Mouse (Mus musculus) left cerebral cortex, adult 18-20 months (tissue): ENCODE results near the gene Trp53rka. TPM values are rescaled to one million over a fixed set of nuclear protein-coding genes. Genes with fewer than 3 reads are reported as not detected.

Experiments
- DNase-seq, 2 experiments: peaks; one replicate each; pipeline ENCODE4 v3.0.0; 2021 to 2022; ENCODE audit warnings: low spot score in 2 of 2, mixed read lengths in 1 of 2
- total RNA-seq, 2 experiments: library from RNA; stranded (reverse); gene quantifications; 2 replicates each; pipeline ENCODE4 v1.2.3; 2021

Trp53rka gene
- total RNA-seq, 2 experiments from 2014 or later, result 22.9 to 23.4 TPM

DNA sequence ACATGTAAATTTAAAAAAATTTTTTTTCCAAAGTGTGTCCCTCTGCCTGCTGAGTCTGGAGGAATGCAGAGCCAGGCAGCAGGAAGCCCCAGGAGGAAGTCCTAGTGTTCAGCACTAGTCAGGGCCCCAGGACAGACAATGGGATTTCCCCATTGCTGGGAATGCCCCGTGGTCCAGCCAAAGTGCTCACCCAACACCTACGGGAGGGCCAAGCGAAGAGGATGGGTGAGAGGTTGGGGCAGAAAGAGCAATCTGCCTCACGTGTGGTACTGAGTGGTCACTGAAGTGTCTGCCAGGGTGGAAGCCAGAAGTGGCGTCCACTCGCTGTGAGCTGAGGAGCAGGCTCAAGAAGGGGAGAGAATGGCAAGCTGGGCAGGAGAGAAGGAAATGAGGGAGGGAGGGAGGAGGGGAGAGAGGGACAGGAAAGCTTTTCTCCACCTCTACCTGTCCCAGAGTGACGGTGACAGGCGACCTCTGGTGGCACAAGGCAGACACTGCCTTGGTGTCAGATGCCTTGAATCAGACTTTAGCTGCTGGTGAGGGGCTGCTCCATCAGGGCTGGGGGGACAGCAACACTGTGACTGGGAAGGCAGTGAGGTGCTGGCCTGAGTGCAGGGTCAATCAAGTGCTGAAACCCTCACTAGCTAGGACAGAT is 6.1 kb downstream of the Trp53rka start:
- peak; percentile 63 to 64 for DNase-seq

DNA sequence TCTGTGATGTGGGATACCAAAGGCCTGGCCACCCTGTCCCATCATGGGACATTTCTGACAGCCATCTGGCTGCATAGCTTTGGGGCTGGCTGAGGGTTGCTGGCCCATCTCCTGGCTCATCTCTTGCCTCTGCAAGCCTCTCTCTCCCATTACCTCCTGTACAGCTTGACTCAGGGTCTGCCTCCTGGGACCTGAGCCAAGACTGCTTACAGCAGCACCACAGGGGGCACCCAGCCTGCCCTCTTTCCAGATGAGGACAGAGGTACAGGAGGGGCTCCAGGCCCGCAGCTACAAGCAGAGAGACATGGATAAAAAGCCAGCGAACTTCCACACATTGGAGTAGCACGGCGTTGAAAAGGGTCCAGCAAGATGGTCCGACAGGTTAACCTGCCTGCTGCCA is 6.7 kb downstream of the Trp53rka start:
- no peak for DNase-seq

DNA sequence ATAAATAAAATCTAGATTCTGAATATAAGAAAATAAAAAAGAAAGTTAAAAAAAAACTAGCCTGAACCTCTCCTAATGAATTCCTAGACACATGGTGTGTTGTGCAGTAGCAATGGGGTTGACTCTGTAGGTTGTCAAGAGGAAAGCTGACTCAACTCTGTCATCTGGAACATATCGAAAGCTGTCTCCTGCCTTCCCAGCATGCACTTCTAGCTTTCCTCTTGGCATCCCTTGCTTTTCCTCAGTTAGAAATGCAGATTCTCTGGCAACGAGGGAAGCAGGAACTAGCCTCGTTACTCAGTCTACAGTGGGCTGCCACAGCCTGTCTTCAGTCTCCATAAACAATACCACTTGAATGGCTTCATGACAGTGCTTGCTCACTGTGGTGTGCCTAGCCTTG is 7.3 kb downstream of the Trp53rka start:
- no peak for DNase-seq

DNA sequence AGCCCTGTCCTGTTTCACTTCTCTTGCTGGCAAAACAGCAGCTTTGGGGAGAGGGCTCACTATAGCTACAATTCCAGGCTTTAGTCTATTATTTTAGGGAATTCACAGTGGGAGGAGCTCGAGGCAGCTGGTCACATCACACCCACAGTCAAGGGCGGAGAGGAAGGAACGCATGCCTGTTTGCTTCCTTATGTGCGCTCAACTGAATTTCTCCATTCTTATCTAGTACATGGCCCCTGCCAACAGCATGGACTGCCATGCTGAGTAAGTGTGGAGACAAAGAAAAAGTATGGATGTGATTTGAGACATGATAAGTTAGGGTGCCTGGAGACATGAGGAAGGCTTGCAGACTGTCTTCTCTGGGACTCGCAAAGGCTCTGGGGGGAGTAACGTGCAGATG is 9.0 kb downstream of the Trp53rka start:
- DNase-seq, result no peak

GRCm38 (mm10) chr2:165482003-165482402 is 11.1 kb downstream of the Trp53rka start:
- no peak for DNase-seq

DNA sequence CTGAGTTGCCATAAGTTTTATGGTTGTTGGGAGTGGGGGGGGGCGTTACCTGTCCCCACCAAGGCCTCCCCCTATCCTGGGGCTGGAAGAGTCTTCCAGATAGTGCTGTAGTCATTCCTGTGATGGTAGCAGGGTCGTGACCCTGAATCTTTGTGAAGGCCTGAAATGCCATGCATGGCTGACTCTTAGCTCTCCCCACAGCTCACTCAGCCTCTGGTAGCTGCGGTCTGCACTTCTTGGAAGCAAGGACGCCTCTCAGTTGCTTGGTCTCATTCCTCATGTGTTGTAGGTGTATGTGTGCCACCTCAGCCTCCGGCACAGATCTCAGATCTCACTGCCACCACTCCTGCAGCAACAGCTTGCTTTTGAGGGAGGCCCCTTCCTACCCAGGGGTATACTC is 17.3 kb downstream of the Trp53rka start:
- DNase-seq, result no peak

GRCm38 (mm10) chr2:165475412-165475811 is 17.7 kb downstream of the Trp53rka start:
- no peak for DNase-seq

GRCm38 (mm10) chr2:165473003-165473402 is 20.1 kb downstream of the Trp53rka start, which contains the start of gene Slc13a3:
Gene Slc13a3 (minus strand): TSS chr2:165473230.
- DNase-seq, result peak in 1 of 2 experiments; percentile 14

GRCm38 (mm10) chr2:165471943-165472342 is 21.2 kb downstream of the Trp53rka start:
- no peak for DNase-seq

DNA sequence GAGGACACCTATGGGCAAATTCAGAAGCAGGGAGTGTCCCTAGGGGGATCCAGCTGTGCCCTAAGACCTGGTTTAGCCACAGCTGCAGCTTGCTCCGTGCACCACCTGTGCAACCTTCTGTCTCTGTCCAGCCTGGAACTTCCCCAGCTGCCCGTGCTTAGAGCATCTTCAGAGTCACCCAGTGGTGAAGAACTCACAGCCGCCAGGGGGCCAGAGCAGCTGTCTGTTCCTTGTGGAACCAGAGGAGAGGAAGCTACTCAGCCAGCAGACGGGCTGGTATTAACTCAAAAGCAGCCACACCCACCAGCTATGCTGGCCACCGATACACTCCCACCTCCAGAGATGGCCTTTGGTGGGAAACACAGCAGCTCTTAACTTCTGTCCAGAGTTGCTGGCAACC is 23.0 kb downstream of the Trp53rka start:
- DNase-seq, result no peak

GRCm38 (mm10) chr2:165467824-165468452 is 25.2 kb downstream of the Trp53rka start:
- DNase-seq, result no peak

- no peak for DNase-seq
These were observed 33.5 kb downstream of the Trp53rka start for GRCm38 (mm10) chr2:165459663-165460062.

- DNase-seq, result no peak
These were observed 34.9 kb downstream of the Trp53rka start for GRCm38 (mm10) chr2:165458189-165458588.

GRCm38 (mm10) chr2:165456710-165457109 is 36.4 kb downstream of the Trp53rka start:
- DNase-seq, result no peak

DNA sequence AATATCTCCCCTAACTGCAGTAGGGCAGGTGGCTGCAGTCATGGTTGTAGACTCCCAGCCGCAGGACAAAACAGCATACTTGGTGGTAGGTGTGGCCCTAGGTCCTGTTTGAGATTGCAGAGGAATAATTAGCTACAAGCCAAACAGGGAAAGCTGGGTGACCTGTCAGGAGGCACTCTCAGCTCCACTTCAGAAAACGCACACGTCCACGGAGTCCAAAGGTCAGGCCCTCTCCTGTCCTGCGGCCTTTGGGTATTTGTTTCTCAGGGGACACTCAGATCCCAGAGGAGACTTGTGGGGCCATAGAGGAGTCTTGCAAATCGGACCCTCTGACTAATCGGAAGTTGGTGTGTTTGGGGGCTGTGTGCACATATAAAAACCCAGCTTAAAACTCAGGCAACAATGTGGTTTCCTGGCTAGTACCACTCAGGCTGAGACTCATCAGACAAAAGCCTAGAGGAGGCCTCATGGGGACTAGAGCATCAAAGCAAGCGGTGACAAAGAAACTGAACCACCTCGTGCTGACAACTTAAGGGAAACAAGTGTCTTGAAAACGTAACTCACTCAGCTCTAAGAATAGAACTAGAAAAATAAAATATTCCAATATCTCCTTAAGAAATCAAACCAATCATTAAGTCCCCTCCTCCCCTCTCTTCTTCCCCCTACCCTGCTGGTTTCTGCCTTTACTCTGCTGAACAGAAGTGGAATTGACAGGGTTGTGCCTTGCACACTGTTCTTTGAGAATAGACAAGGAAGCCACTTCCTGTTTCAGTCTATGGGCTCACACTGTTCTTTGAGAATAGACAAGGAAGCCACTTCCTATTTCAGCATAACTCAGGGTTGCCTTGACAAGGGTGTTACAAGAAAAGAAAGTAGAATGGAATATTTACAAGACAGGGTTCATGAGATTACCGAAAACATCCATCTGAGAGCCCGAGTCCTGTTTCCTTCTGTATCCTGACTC is 40.1 kb downstream of the Trp53rka start:
- no peak for DNase-seq

- no peak for DNase-seq
These were observed 44.6 kb downstream of the Trp53rka start for GRCm38 (mm10) chr2:165448475-165448874.

GRCm38 (mm10) chr2:165444861-165445260 is 48.3 kb downstream of the Trp53rka start:
- no peak for DNase-seq

DNA sequence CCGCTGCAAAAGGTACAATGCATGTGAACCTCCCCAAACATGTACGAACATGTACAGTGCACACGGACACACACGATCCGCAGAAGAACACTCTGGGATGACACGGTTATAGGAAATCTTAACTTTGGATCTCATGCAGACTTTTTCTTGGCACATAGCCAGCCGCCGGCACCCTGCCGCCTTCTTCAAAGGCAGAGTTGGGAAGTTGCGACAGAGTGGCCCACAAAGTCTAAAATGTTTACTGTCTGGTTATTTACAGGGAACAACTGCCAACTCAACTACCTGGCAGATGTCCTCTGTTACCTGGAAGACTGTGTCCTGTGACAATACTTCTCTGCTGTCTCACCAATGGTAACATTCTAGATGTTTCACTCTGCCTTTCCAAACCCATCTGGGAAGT is 50.1 kb downstream of the Trp53rka start:
- no peak for DNase-seq

DNA sequence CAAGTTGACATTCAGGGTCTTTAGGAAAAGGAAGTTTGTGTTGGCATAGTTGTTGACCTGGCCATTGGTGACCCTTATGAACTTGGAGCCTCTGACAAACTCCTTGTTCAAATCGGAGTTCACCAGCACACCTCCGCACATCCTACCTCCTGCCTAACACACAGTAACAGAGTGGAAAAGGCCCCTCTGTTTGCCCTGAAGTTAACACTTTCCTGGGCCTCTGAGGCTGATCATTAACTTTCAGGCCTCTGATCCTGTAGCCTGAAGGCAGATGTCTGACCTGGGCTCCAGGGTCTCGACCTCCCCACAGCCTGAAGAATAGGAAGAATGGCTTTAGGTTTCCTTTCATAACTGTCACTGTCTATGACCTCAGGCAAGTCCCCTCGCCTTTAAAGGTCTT is 51.5 kb downstream of the Trp53rka start:
- no peak for DNase-seq
